Mouse (Mus musculus): Measurements from ENCODE around the gene Nxn. TPM values are rescaled to one million over a fixed set of nuclear protein-coding genes. Genes with fewer than 3 reads are reported as not detected.

The Nxn gene
- total and polyA plus RNA-seq, 3 experiments: 52.8 to 54.3 (median 53.0) TPM

GRCm38 (mm10) chr11:76406702-76407583 lies 8.0 kb upstream of the Nxn start, which contains the start of gene Timm22:
Timm22 (plus strand) TSS chr11:76406952.
- no peaks in the 10 kb centered on the region for H3K9me3 ChIP-seq (replicated peaks; ENCODE audit: insufficient read depth, low read length)
- H3K27me3 ChIP-seq (ENCODE audit: control insufficient read depth in 1 of 2, insufficient read depth in 2 of 2, low read length in 2 of 2): no peaks in the 10 kb centered on the region
- H3K27ac ChIP-seq (ENCODE audit: control insufficient read depth, low read depth, low read length): peak within 1 kb of the TSS; percentile 89
- peak; percentile 90 for TF ChIP-seq MXI1 (IDR thresholded peaks at IDR 0.05; ENCODE audit: low read depth, low read length)
- TF ChIP-seq EP300 (IDR thresholded peaks at IDR 0.05; ENCODE audit: low read depth in 1 of 2, low read length in 2 of 2): 0 out of 4 replicates have a peak, but pooled peaks of 1 of the 2 experiments have one; percentile 20
- TF ChIP-seq BHLHE40 (IDR thresholded peaks at IDR 0.05; ENCODE audit: borderline replicate concordance, low read depth, low read length): peak; percentile 94
- TF ChIP-seq JUND (IDR thresholded peaks at IDR 0.05; ENCODE audit: low read depth, low read length): no peak; the same call in 1 of the 2 replicates
- no peak for TF ChIP-seq MAFK (IDR thresholded peaks at IDR 0.05; ENCODE audit: borderline replicate concordance, low read depth, low read length)
- TF ChIP-seq TCF12 (IDR thresholded peaks at IDR 0.05; ENCODE audit: low read depth, low read length): peak; percentile 68
- peak; percentile 77 for TF ChIP-seq MAX (IDR thresholded peaks at IDR 0.05; ENCODE audit: low read length)
- no peak for TF ChIP-seq UBTF (IDR thresholded peaks at IDR 0.05; ENCODE audit: borderline replicate concordance, insufficient read depth, low read depth, low read length)
- peak in 2 of 3 experiments; percentile 95 to 100; a peak in 5 of 6 replicates for TF ChIP-seq CTCF (IDR thresholded peaks at IDR 0.05 in 2 of 3, conservative IDR thresholded peaks at IDR 0.05 in 1 of 3; ENCODE audit: control insufficient read depth in 1 of 3, insufficient read depth in 1 of 3, low read depth in 2 of 3, low read length in 3 of 3, poor library complexity in 1 of 3, severe bottlenecking in 1 of 3)
- TF ChIP-seq E2F4 (IDR thresholded peaks at IDR 0.05; ENCODE audit: borderline replicate concordance, low read depth, low read length): no peak
- peak; percentile 100 for TF ChIP-seq ZC3H11A (IDR thresholded peaks at IDR 0.05; ENCODE audit: low read depth, low read length)
- TF ChIP-seq ELF1 (IDR thresholded peaks at IDR 0.05; ENCODE audit: low read depth, low read length): peak; percentile 84
- TF ChIP-seq MEF2A (IDR thresholded peaks at IDR 0.05; ENCODE audit: extremely low read depth, insufficient replicate concordance, low read depth, low read length, poor library complexity, severe bottlenecking): no peak
- peak; percentile 92 for TF ChIP-seq NELFE (IDR thresholded peaks at IDR 0.05; ENCODE audit: low read depth, low read length)
- peak; percentile 99 for TF ChIP-seq SMC3 (IDR thresholded peaks at IDR 0.05; ENCODE audit: low read depth, low read length)
- TF ChIP-seq ZKSCAN1 (IDR thresholded peaks at IDR 0.05; ENCODE audit: low read depth, low read length): no peak
- peak; percentile 31; the same call in 1 of the 2 replicates for TF ChIP-seq GATA1 (IDR thresholded peaks at IDR 0.05; ENCODE audit: low read depth, low read length)
- peak; percentile 95 for TF ChIP-seq SIN3A (IDR thresholded peaks at IDR 0.05; ENCODE audit: low read length)
- TF ChIP-seq ZNF384 (IDR thresholded peaks at IDR 0.05; ENCODE audit: low read depth, low read length): no peak
- peak; percentile 88 for TF ChIP-seq TBP (IDR thresholded peaks at IDR 0.05; ENCODE audit: low read depth, low read length)
- TF ChIP-seq USF1 (IDR thresholded peaks at IDR 0.05; ENCODE audit: low read depth, low read length): peak; percentile 51; the same call in 1 of the 2 replicates
- peak; percentile 71 for TF ChIP-seq ETS1 (IDR thresholded peaks at IDR 0.05; ENCODE audit: low read depth, low read length)
- TF ChIP-seq NRF1 (IDR thresholded peaks at IDR 0.05; ENCODE audit: insufficient read depth, low read depth, low read length, poor library complexity, severe bottlenecking): peak; percentile 34; the same call in 1 of the 2 replicates
- peak; percentile 91 for TF ChIP-seq MAZ (IDR thresholded peaks at IDR 0.05; ENCODE audit: low read depth, low read length)
- TF ChIP-seq MYC (IDR thresholded peaks at IDR 0.05; ENCODE audit: low read depth, low read length): peak; percentile 90
- TF ChIP-seq ZMIZ1 (IDR thresholded peaks at IDR 0.05; ENCODE audit: low read depth, low read length): peak; percentile 78; the same call in 1 of the 2 replicates
- peak; percentile 81; the same call in 1 of the 2 replicates for TF ChIP-seq POLR2AphosphoS2 (IDR thresholded peaks at IDR 0.05; ENCODE audit: low read length)
- peak; percentile 94 for TF ChIP-seq KAT2A (conservative IDR thresholded peaks at IDR 0.05; ENCODE audit: low read depth, low read length)
- peak; percentile 97 for TF ChIP-seq HCFC1 (IDR thresholded peaks at IDR 0.05; ENCODE audit: low read depth, low read length)
- TF ChIP-seq CHD1 (IDR thresholded peaks at IDR 0.05; ENCODE audit: low read depth, low read length): no peak
- peak; percentile 90 to 92 for TF ChIP-seq POLR2A (IDR thresholded peaks at IDR 0.05; ENCODE audit: control insufficient read depth in 1 of 2, insufficient read depth in 1 of 2, low read depth in 1 of 2, low read length in 2 of 2, poor library complexity in 1 of 2)
- 0 out of 4 replicates have a peak, but pooled peaks cover 0 to 2% of the 10 kb centered on the region in 2 experiments for H3K4me1 ChIP-seq (ENCODE audit: control insufficient read depth in 1 of 2, insufficient read depth in 2 of 2, low read length in 2 of 2)
- H3K79me2 ChIP-seq (ENCODE audit: control insufficient read depth, insufficient read depth, low read length, poor library complexity): peaks cover 12% of the 10 kb centered on the region
- peak within 1 kb of the TSS; percentile 77 to 87 for H3K4me3 ChIP-seq (ENCODE audit: control insufficient read depth in 1 of 2, insufficient read depth in 1 of 2, low read depth in 2 of 2, low read length in 2 of 2)
- H3K9ac ChIP-seq (ENCODE audit: control insufficient read depth, low read depth, low read length, poor library complexity, severe bottlenecking): peak within 1 kb of the TSS; percentile 90
- H3K36me3 ChIP-seq (ENCODE audit: control insufficient read depth in 1 of 2, insufficient read depth in 2 of 2, low read length in 2 of 2): peaks cover 0 to 2% of the 10 kb centered on the region in 2 experiments; a peak in 1 of 4 replicates
- peak; percentile 100 for DNase-seq (ENCODE audit: low read depth, low spot score)
